Mouse (Mus musculus) 3134 (cell line): Measurements from ENCODE around the gene Aip.

Source experiments
- DNase-seq: peaks from one replicate; pipeline ENCODE4 v3.0.0-alpha.2; 2011; ENCODE audit warnings: low spot score; ENCODE audit not compliant: insufficient read length; ENCODE audit errors: extremely low read depth

Aip gene

DNA sequence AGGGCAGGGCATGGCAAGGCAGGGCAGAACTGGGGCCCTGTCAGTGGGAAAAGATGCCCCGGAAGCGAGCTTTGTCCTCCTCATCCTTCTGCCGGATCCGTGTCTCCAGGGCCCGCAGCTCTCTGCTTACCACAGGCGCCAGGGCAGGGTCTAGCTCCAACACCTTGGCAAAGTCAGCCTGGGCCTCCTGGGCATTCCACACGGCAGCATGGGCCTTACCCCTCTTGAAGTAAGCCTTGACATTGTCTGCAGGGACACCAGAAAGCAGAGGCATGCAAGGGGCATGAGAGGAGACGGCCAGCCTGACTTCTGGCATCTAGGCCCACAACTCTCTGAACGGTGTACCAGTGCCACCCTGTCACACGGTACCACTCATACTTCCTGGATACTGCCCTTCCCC is 11.1 kb downstream of the Aip start:
- DNase-seq, result no peak

DNA sequence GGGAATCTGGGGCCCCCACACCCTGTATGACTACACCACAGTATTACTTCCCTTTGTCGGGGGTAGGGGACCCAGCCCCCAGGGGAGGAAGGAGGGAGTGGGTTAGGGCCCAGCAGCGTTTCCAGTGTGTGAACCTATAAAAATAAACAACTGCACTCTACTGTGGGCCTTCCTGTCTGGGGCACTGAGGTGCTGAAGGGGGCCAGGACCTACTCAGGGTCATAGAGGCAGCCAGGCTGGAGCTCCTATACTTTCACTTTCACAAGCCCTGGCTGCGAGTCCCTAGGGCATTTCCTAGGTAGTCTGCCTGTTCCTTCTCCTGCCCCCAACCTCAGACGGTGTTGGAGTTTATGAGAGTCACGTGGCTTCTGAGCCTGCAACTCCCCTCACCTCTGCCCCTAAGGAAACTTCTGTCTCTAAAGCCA is 11.8 kb downstream of the Aip start:
- no peak for DNase-seq

DNA sequence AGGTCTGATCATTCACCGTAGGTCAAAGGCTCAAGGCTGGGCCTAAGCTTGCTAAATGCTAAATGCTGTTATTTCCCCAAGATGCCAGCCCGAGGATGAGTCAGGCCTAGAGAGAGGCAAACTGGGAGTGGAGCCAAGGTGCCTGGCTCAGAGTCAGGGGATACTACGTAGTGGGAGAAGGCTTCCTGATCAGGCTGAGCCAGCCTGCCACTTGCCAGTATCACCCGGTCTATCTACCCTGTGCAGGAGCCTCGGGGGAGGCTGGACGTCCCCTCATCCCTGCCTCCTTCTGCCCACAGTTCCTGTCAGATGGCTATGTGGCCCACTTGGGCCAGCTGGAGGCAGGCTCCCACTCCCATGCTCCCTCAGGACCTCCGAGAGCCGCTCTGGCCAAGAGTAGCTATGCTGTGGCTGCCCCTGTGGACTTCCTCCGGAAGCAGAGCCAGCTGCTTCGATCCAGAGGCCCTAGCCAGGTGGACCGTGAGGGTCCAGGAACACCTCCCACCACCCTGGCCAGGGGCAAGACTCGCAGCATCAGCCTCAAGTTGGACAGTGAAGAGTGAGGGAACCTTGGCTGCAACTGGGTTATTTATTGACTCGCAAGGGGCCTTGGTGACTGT is 12.4 kb downstream of the Aip start:
- peak; percentile 84 for DNase-seq

DNA sequence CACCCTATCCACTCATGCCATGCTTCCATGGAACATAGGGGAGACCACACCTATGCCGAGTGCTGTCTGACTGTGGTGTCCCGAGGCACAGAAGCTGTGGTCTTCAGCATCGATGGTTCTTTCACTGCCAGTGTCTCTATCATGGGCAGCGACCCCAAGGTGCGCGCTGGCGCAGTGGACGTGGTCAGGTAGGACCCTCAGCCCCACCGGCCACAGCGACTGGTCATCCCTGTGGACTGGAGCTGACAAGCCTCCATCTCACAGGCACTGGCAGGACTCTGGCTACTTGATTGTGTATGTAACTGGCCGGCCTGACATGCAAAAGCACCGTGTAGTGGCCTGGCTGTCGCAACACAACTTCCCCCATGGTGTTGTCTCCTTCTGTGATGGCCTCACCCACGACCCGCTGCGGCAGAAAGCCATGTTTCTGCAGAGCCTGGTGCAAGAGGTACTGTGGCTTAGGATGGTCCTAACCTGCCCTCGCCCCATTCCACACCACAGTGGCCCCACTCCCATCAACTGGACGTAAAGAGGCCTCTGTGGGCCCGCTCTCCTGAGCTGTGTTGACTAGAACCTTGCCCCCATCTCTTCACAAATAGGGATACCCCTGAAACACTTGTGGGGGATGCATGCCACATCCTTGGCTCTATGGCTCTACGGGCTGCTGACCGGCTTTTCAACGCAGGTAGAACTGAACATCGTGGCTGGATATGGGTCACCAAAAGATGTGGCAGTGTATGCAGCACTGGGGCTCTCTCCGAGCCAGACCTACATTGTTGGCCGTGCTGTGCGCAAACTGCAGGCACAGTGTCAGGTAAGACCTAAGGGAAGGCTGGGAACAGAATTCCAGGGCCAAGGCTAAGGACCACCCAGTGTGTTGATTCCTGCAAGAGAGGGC is 13.3 kb downstream of the Aip start:
- no peak for DNase-seq

DNA sequence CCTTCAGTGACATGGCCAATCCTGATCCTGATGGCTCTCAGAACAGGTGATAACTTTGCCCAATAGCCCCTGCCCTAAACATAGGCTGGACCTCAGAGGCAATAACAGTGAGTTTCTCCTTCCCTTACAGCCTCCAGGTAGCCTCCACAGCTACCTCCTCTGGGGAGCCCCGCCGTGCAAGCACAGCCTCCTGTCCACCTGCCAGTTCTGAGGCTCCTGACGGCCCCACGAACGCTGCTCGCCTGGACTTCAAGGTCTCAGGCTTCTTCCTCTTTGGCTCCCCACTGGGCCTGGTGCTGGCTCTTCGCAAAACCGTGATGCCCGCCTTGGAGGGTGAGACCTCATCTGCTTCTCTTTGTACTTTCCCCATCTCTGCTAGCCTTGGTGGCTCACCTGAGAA is 17.1 kb downstream of the Aip start:
- DNase-seq, result no peak

DNA sequence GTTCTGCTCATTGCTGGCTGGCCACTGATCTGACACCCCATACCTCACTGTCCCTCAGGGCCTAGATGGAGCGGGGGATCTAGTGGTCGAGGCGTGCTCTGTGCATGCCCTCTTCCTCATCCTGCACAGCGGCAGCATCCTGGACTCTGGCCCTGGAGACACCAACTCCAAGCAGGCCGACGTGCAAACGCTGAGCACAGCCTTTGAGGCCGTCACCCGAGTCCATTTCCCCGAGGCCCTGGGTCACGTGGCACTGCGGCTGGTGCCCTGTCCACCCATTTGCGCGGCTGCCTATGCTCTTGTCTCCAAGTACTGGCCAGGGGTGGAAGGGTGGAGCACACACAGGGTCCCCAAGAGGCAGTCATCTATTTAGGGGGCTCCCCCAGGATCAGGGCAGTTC is 19.0 kb downstream of the Aip start:
- no peak for DNase-seq

DNA sequence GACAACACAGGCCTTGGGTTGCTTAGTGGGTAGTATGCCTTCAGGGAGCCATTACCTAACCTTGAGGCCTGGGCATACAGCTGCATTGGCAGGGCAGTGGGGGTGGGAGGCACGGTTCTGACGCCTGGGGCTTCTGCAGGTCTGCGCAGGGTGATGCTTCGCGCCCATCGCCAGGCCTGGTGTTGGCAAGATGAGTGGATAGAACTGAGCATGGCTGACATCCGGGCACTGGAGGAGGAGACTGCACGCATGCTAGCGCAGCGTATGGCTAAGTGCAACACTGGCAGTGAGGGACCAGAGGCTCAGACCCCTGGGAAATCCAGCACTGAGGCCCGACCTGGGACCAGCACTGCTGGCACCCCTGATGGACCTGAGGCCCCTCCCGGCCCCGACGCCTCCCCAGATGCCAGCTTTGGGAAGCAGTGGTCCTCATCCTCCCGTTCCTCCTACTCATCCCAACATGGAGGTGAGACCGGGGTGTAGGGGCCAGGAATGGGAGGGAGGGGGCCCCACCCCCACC is 20.9 kb downstream of the Aip start:
- DNase-seq, result no peak

DNA sequence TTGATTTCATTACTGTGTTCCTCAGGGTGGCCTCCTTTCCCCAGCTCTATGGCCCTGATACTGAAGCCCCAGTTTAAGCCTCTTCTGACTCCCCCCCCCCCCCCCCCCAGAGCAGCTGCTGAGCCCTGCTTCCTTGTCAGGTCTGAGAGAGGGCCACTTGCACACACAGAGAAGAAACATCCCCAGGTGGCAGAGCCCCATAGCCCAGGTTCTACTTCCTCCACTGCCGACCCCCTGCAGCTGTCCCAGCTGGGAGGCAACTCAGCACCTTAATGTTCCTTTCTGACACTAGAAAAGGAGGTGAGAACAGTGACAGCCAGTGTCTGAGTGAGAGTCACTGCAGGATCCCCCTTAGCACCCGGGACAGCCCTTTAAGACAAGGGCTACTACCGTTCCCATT is 21.9 kb downstream of the Aip start:
- DNase-seq, result no peak

DNA sequence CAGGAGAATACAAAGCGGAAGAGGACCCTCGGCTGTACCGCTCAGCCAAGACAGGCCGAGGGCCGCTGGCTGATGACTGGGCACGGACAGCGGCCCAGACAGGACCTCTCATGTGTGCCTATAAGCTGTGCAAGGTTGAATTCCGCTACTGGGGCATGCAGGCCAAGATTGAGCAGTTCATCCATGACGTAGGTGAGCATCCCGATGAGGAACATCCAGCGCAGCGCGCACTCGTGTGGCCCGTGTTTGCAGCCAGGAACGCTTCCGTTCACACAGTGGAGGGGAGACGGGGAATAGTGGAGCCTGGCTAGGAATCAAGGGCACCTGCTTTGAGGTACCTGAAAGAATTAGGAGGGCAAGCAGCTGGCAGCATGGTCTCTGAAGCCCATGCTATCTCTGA is 22.4 kb downstream of the Aip start:
- no peak for DNase-seq

DNA sequence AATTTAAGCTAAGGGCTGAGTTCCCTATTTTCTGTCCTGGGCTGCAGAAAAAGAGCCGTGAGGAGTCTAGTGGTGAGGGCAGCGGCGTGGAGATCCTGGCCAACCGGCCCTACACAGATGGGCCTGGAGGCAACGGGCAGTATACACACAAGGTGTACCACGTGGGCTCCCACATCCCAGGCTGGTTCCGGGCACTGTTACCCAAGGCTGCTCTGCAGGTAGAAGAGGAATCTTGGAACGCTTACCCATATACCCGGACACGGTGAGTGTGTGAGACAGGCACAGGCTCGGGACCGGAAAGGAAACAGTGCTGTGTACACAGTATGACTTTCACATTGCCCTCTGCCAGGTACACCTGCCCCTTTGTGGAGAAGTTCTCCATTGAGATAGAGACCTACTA is 23.0 kb downstream of the Aip start:
- DNase-seq, result no peak

DNA sequence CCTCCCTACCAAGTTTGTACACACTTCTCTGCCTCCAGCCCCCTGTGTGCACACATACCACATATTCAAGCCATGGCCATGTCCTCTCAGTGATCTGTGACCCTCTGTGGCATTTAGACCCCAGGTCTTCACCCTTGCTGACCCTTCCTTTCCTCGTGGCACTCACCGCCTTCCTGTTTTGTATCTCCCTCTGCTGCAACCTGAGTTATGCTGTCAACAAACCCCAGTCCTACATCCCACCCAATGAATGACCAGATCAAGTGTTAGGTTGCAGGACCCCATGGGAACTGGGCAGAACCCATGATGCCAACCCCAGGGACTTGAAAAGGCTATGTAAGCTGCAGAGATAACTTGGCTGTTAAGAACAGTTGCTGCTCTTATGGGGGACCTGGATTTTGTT is 23.6 kb downstream of the Aip start:
- no peak for DNase-seq

DNA sequence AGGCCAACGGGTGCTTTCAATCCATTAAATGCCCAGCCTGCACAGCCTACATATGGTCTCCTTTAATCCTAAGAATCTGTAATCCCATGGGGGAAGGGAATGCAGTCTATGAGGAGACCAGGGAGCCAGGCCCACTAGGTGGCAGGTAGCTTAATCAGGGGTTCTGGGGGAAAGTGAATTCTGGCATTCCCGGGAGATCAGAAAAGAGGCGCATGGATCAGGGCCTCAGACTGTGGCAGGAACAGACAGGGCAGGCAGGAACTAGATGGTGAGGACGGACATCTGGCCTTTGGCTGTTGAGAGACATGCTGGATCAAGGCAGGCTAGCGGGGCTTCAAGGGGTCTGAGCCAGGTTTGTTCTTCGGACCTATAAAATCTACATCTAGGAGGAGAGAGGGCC is 24.2 kb downstream of the Aip start:
- DNase-seq, result no peak

DNA sequence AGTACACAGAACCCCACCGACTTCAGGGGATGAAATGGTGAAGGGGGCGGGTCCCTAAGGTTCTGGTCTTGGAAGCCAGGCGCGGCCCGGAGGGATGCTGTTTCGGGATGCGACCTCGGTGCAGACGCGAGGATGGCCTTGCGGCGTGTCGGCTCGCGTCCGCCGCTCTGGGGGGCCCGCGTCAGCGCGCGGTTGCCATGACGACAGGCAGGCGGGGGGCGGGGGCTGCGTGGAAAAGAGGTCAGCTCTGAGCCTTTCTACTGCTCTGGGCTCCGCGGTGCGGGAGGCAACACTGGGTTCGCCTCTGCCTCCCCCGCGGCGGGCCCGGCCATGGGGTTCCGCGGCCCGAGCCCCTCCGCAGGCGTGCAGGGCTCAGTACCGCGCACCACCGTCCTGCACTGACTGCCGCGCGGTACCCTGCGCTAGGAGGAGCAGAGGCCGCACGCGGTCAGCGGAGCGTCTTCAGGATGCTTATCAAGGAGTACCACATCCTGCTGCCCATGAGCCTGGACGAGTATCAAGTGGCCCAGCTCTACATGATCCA is 24.9 kb downstream of the Aip start:
- no peak for DNase-seq

DNA sequence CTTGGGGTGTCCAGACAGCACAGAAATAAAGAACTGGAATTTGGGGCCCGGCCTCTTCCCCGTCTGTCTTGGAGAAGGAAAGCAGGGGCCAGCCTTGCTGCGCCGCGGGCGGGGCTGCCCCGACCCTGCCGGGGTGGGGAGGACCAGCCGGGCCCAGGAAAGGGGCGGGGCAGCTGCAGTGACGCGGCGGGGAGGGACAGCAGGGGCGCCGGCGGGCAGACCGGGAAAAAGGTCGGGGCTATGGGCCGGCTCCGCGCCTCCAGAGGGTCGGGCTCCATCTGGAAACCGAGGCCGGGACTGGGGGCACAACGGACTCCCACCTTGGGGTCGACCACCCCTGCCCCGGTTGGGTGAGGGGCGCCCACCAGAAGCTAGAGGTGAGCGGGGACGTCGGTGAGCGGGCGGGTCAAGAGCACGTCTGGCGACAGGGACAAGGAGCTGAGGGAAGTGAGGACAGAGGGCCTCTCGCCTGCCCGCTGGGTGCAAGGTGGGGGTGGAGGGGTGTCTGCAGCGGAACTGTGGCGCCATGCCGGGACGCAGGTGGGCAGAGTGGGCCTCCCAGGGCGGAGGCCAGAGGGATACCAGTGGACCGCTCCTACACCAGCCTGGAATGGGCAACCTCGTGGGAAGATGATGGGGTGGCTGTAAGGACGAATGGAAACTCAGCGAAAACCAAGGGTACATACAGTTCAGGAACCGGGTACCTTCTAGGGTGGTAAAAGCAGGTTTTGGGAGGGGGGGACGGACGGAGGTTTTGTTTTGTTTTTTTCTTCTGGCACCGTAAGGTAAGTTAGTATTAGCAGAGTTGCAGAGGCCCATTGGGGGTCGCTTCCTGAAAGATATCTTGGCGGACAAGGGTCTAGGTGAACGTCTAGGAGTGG is 25.6 kb downstream of the Aip start, which contains the start of gene Pitpnm1:
Gene Pitpnm1 (plus strand): TSS at position 162 of the 881 bp plus-strand sequence.
- DNase-seq, result peak; percentile 83

DNA sequence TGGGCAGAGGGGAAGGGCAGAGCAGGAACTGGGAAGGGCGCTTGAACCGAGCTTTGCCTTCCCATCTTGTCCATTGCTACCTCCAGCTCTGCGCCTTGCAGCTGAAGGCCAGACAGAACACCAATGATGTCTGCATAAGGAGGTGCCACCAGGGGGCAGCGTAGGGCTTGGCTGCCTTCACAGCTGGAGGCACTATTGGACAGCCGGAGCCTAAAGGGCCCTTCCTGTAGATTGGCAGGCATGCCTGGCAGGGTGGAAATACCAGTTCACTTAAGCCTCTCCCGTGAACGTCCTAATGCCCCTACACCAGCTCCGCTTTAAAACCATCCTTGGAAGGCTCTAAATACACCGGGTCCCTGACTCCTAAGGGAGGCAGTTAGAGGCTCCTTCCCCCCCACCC is 26.6 kb downstream of the Aip start:
- peak; percentile 73 for DNase-seq

DNA sequence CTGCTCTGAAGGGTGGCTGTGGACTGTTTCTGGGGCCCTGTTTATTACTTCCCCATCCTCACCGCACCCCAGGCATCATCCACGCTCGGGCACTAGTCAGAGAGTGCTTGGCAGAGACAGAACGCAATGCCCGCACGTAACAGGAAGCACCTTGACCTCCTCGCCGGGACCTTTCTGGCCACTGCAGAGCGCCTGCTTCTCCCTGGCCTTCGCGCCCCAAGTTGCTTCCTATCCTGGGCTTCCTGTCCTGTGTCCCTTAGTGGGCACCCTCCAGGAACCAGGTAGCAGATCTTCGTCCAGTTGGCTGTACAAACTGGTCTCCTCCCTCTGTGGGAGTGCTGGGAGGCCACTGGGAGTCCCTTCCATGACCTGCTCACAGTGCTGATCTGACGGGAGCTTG is 27.2 kb downstream of the Aip start:
- DNase-seq, result peak; percentile 43

DNA sequence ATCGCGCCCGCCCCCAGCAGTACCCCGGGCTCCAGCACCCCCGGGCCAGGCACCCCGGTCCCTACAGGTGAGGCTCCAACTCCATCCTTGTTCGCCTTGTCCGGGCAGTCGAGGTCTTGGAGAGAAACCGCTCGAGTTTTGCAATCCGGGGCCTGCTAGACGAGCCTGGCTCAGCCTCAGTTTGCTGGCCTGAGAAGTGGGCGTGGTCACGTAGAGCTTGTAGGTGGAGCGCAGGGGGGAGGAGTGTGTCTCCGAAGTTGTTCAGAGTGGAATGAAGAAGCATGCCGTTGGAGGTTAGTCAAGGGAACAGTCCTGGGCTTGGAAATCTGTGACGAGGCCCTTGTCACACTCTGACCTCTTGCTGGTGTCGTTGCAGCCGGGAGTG is 28.2 kb downstream of the Aip start:
- DNase-seq, result no peak

DNA sequence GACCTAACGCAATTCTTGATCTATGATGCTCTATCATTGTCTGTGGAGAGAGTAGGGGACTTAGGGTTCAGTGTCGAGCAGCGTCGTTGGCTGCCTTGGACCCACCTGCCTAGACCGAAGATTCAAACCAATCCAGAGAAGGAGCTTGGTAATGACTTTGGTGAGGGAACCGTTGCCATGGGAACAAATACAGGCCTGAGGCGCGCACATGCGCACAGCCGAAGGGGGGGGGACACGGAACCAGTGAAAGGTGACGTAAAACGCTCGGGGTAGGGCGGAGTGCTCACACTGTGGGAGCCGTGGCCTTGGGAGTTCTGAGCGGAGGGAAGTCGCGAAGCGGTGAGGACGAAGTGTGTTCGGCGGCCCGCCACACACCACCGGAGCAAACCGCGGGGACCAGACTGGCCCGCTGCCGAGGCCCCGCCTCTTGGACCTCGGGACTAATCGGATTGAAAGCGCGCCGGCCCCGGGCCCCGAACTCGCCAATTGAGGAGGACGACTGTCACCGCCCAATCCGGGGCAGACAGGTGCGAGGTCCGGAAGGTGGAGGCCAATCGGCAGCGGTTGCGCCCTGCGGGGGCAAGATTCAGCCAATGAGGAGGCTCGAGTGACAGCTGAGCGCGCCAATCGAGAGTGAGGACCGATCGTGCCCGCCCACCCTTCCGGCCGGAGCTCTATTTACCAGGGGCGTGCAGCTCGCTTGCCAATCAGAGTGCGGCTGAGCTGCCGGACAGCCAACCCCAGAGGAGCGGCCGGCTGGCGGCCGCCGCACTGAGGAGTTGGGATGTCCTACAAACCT is 28.8 kb downstream of the Aip start, which contains the start of gene Cdk2ap2:
Gene Cdk2ap2 (plus strand): TSS at position 541 of the 799 bp plus-strand sequence.
- DNase-seq, result peak; percentile 100

DNA sequence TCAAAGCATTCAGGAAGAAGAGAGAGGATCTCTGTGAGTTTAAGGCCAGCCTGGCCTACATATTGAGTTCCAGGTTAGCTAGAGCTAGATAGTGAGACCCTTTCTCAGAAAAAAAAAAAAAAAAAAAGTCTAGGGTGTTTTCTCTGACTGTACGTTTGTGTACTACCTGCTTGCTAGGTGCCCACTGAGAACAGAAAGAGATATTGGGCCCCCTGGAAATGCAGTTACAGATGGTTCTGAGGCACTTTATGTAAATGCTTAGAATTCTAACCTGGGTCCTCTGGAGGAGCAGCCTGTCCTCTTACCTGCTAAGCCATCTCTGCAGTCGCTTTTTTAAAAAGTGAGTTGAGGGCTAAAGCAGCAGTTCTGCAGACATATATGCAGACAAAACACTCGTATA is 29.9 kb downstream of the Aip start:
- no peak for DNase-seq

DNA sequence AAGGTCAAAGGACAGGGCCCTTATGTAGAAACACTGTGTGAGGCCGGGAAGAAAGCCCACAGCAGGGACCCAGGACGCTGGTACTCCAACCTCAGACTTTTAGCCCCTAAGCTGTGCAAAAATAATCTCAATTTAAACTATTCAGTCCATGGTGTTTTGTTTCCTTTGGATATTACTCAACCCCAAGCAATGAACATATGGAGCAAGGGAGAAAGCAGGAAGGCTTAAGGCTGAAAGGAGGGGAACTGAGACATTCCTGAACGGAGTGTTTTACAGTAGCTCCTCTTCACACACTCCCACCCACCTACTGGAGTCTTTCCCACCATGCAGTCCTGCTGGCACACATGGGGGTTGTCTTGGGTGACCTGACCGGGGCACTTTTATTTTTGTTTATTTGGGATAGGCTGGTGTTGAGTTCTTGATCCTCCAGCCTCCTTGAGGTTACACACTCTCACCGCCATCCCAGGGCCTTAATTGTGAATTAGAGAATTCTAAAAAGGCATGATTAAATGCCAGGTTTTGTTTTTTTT is 30.8 kb downstream of the Aip start:
- no peak for DNase-seq
